Mouse (Mus musculus): ENCODE data around the gene Olfr584.

Olfr584 gene

DNA sequence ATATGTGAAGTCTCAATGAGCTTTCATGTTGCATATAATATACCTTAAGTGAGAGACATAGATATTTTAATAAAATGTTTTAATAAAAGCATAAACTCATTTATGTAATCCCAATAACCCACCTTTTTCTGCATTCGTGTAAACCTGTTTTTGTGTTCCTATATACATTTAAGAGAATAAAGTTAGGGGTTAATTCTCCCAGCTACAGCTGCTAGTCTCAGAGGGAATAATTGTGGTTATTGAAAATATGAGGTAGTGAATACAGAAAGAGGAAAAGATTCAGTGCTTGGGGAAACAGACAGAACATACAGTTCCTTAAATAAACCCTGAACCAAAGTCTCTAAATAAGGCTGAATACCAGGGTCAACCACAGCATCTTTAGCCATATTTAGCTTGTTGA lies at the start of gene Olfr584:
Gene Olfr584 (plus strand): TSS at position 301 of the 400 bp plus-strand sequence.
- DNase-seq (ENCODE audit: low read depth) = no peak

DNA sequence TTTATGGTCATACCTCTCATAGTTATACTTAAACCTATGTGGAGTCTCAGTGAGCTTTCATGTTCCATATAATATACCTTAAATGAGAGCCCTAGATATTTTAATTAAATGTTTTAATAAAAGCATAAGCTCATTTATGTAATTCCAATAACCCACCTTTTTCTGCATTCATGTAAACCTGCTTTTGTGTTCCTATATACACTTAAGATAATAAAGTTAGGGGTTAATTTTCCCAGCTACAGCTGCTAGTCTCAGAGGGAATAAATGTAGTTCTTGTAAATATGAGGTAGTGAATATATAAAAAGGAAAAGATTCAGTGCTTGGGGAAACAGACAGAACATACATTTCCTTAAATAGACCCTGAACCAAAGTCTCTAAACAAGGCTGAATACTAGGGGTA lies 44.0 kb upstream of the Olfr584 start, which contains the start of gene Olfr582:
Gene Olfr582 (plus strand): TSS at position 301 of the 400 bp plus-strand sequence.
- no peak for DNase-seq (ENCODE audit: low read depth)

DNA sequence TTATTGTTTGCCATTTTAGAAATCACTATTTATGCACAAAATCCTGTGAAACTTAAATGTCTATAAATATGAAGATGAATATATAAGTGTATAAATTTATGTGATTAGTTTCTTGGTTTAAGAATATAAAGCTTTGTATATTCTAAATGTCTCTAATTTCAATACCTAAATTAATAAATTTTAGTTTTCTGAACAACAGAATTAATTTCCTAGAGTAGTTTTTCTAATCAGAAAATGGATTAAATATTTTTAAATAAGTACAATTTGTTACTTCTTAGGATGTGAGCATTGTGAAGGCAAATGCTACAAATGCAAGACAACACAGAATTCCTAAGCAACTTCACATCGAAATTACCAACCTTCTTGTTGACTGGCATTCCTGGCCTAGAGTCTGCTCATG lies 30.7 kb upstream of the Olfr584 start, which contains the start of gene Olfr583:
Gene Olfr583 (plus strand): TSS at position 301 of the 400 bp plus-strand sequence.
- DNase-seq (ENCODE audit: low read depth) = no peak

DNA sequence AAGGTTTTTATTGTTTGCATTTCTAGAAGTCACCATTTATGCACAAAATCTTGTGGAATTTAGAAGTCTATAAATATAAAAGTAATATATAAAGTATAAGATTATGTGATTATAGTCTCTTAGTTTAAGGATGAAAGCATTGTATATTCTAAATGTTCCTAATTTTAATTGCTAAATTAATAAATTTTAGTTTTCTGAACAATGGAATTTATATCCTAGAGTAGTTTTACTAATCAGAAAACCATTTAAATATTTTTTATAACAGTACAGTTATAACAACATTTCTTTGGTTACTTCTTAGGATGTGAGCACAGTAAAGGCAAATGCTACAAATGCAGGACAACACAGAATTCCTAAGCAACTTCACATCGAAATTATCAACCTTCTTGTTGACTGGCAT lies 15.7 kb downstream of the Olfr584 start, which contains the start of gene Olfr585:
Gene Olfr585 (plus strand): TSS at position 301 of the 400 bp plus-strand sequence.
- no peak for DNase-seq (ENCODE audit: low read depth)

DNA sequence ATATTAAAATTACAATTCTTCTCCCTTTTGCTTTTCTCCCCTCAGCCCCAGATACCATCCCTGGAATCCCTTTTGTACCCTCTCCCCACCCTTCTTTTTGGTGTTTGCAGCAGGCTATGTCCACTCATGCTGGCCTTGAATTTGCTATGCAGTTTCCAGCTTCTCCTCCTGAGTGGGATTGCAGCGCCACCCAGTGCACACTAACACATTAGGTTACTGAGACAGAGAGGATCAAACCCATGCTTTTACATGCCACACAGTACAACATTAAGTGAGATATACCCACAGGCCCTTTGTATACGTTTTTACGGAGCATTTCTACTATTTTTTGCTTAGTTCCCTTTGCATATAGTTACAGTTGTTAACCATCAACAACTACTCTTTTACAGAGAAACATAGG lies 37.7 kb downstream of the Olfr584 start:
- DNase-seq (ENCODE audit: low read depth) = no peak

DNA sequence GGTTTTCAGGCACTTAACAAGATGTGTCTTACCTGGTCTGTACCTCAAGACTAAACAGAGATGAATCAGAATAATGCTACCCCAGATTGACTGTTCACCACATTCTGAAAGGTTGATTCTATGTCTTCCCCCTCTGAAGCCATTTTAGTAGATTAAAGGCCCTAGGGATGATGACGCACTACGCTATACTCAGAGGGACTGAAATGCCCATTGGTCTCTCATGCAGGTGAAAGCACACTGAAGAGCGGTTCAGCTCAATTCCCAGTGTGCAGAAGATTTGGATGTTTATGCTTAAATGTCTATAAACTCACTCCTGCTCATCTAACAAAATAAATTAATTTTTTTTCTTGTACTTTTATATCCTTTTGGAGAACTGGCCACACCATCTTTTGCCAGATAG lies 43.9 kb downstream of the Olfr584 start, which contains the start of gene Olfr586:
Gene Olfr586 (minus strand): TSS at position 101 of the 400 bp plus-strand sequence.
- no peak for DNase-seq (ENCODE audit: low read depth)

Data from naive thymus-derived CD4-positive, alpha-beta T cell, adult 2 months (primary cell).